Mouse (Mus musculus) bone marrow, adult 2 months (tissue): Measurements from ENCODE around the gene Tmem107. TPM values are rescaled to one million over a fixed set of nuclear protein-coding genes. Genes with fewer than 3 reads are reported as not detected.

Experiments
- H3K27ac ChIP-seq: fragments of 200-500 bp; 2 replicates; pipeline ENCODE4 v1.5.1; 2012; ENCODE audit warnings: low read depth, mild to moderate bottlenecking, control low read depth, inconsistent platforms, low read length; ENCODE audit not compliant: control insufficient read depth, poor library complexity, insufficient read depth
- H3K4me1 ChIP-seq: fragments of 200-500 bp; 2 replicates; pipeline ENCODE4 v1.6.1; 2011; ENCODE audit warnings: low read length; ENCODE audit not compliant: control insufficient read depth, insufficient read depth
- H3K4me3 ChIP-seq: fragments of 200-500 bp; replicated peaks from 2 replicates; pipeline ENCODE3; 2011; ENCODE audit warnings: mild to moderate bottlenecking, low read depth, low read length, control low read depth; ENCODE audit not compliant: control insufficient read depth
- CTCF ChIP-seq: fragments of 200-500 bp; IDR thresholded peaks from 2 replicates; pipeline ENCODE4 v1.5.1; 2011; ENCODE audit warnings: low read length, control low read depth; ENCODE audit not compliant: control insufficient read depth, insufficient read depth
- POLR2A ChIP-seq: fragments of 200-500 bp; IDR thresholded peaks from 2 replicates; pipeline ENCODE4 v1.6.1; 2011; ENCODE audit warnings: low read depth, mild to moderate bottlenecking, control low read depth, low read length, borderline replicate concordance; ENCODE audit not compliant: control insufficient read depth
- WGBS: fragments of 180-500 bp; shearing (Covaris S2); methylation state at CpG from one replicate; pipeline ENCODE4 v1.1.7; 2018; 5-methylcytosine and 5-hydroxymethylcytosine counted together
- polyA plus RNA-seq: library from polyadenylated mRNA; stranded (reverse); fragments of >200 nt; gene quantifications from 2 replicates; pipeline ENCODE4 v1.2.4, GENCODE M21; 2011; ENCODE audit warnings: low replicate concordance; ENCODE audit not compliant: missing spikeins, insufficient read depth, insufficient read length

Gene Tmem107
- polyA plus RNA-seq, 1 experiment = 31.0 TPM

DNA sequence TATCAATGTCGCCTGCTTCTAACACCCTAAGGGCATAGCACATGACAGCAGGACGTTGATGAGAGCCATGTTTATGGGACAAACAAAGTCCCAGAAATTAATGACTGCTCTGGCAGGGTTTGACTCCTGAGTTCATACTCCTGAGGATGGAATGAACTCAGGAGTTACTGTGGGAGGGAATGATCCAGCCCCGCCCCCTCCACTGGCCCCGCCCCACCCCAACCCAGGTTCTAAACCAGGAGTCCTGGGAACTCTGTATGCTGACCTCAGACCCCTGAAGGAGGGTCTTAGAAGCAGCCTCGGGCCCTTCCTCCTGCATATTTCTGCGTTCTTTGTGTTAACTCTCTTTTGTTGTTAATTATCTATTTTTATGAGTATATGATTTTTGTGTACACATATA is 15.0 kb downstream of the Tmem107 start:
- Histone ChIP-seq H3K27ac (no peak overlapping the region), H3K4me1 (peaks cover 3% of the 10 kb centered on the region; the same call in 1 of the 2 replicates), H3K4me3 (no peak overlapping the region)
- no peak for TF ChIP-seq POLR2A
- no peak for TF ChIP-seq CTCF
- 70% methylated on average over 6 of the region's 6 CpGs for WGBS

DNA sequence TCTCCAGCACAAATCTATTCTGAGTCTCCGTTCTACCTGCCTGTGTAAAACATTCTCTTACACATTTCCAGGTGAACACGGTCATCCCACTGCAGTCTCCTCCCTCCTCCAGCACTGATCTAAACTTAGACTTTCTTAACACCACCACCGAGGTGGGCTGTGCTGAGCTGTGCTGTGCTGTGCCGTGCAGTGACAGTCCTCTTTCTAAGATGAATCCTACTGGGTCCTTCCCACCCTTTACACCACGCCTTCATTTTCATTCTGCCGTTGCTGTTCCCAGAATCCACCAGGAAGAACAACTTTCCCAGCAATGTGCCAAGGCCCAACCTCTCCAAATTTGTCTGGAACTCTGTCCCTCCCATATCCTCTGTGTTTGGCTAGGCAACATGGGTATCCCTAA is 15.8 kb downstream of the Tmem107 start:
- no peak for TF ChIP-seq POLR2A
- no peak for TF ChIP-seq CTCF
- Histone ChIP-seq H3K4me3 (no peak overlapping the region), H3K27ac (no peak overlapping the region), H3K4me1 (peaks cover 3% of the 10 kb centered on the region; the same call in 1 of the 2 replicates)
- WGBS = 80% methylated on average over 6 of the region's 6 CpGs

DNA sequence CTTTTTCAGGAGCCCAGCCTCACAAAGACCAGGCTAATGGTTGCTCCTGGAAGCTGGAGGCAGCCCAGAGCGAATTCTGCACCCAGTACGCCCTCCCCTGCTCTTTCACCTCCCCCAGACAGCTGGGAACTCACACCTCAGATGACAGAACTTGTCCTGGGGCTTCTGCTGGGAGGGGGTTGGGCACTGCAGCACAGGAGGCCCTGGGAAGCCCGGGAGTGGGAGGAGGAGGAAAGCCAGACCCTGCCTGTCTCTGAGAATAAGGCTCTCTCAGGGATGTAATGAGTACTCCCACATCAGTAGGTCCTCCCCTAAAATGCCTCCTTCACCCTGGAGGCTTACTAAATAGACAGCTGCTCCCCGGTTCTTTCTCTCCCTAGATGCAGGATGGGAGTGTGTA is 16.5 kb downstream of the Tmem107 start:
- Histone ChIP-seq H3K27ac (no peak overlapping the region), H3K4me1 (peaks cover 3% of the 10 kb centered on the region; the same call in 1 of the 2 replicates), H3K4me3 (no peak overlapping the region)
- WGBS = 80% methylated on average over 4 of the region's 4 CpGs
- TF ChIP-seq CTCF (no peak), POLR2A (no peak)

DNA sequence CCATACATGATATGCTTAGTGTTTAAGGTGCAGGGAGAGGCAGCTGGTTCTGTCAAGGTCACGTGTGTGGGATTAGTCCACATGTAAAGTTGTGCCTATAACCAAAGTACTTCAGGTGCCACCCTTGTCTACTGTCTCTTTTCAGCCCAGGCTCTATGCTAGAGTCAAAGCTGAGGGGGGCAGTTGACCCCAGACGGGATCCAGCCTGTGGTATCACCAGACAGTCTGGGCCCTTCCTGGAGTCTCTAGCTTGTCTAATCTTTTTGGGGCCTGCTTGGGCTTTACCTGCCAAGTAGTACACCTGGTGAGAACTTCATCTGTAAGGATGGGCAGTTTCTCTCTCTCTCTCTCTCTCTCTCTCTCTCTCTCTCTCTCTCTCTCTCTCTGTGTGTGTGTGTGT is 17.0 kb downstream of the Tmem107 start:
- peaks cover 3% of the 10 kb centered on the region; the same call in 1 of the 2 replicates for H3K4me1 ChIP-seq
- no peak overlapping the region for H3K27ac ChIP-seq
- WGBS = 76% methylated on average over 2 of the region's 2 CpGs
- TF ChIP-seq CTCF (no peak), POLR2A (no peak)
- no peak overlapping the region for H3K4me3 ChIP-seq

DNA sequence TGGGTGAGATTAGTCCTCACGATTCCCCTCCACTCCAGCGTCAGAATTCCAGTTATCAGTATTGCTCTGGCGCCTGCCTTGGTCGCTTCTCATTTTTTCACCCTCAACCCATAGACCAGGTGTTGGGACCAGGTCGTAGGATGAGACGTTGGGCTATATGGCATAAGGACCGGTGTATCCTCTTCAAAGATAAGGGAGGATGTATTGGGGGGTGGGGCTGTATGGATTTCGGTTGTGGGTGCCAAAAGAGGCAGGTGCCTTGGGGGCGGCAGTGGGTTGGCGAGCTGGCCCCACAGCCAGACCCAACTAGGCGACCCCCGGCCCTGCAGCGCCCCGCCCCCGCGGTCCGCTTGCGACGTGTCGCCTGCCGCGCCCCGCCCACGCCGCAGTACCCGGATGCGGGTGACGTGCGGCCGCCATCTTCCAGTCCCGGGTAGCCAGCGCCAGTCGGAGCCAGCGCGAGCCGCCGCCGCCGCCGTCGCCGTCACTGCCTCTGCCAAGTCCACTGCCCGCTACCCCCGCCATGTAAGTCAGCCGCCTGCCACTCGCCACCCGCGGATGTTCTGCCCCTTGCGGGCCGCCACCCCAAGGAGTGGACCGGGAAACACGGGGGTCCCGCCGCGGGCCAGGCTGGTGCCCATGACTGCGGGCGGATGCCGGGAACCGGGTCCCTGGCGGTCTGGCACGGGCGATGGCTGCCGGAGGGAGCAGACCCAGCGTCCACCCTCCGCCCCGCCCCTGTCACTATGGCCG is 17.7 kb downstream of the Tmem107 start, which contains the start of gene Vamp2:
Gene Vamp2 (plus strand): TSS at position 388 of the 753 bp plus-strand sequence.
- Histone ChIP-seq H3K4me3 (peak within 1 kb of the TSS; percentile 86), H3K27ac (peak within 1 kb of the TSS; percentile 97), H3K4me1 (peaks cover 3% of the 10 kb centered on the region; the same call in 1 of the 2 replicates)
- no peak for TF ChIP-seq CTCF
- TF ChIP-seq POLR2A = peak; percentile 65; the same call in 1 of the 2 replicates
- under 1% methylated on average over 67 of the region's 67 CpGs for WGBS

DNA sequence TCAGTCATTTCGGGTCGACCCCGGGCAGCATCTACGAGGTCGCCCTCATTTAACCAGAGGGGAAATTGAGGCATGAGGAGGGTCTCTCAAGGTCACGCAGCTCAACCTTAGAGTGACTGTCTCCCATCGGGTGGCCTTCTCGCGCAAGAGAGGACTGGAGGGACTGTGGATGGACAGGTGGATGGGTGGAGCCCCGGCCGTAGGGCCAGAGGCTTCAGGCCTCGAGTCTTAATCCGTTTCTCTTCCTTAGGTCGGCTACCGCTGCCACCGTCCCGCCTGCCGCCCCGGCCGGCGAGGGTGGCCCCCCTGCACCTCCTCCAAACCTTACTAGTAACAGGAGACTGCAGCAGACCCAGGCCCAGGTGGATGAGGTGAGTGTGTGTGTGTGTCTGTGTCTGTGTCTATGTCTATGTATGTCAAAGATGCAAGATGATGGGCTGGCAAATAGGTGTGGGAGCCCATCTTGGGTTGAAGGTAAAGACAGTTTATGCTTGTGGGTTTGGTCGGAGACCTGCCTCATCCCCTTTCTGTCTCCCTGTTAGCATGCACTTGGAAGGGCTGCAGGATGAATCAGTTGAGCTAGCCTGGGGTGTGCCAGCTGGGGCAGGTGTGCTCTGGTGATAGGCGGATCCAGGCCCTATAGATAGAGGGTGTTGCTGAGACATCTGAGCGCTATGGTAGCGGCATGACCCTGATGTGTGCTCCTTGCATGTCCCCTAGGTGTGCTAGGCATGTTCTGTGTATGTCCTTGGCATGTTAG is 18.4 kb downstream of the Tmem107 start:
- no peak for TF ChIP-seq CTCF
- Histone ChIP-seq H3K27ac (peak overlapping the region; percentile 97), H3K4me3 (peak overlapping the region; percentile 86), H3K4me1 (peaks cover 3% of the 10 kb centered on the region; the same call in 1 of the 2 replicates)
- 7% methylated on average over 25 of the region's 25 CpGs for WGBS

DNA sequence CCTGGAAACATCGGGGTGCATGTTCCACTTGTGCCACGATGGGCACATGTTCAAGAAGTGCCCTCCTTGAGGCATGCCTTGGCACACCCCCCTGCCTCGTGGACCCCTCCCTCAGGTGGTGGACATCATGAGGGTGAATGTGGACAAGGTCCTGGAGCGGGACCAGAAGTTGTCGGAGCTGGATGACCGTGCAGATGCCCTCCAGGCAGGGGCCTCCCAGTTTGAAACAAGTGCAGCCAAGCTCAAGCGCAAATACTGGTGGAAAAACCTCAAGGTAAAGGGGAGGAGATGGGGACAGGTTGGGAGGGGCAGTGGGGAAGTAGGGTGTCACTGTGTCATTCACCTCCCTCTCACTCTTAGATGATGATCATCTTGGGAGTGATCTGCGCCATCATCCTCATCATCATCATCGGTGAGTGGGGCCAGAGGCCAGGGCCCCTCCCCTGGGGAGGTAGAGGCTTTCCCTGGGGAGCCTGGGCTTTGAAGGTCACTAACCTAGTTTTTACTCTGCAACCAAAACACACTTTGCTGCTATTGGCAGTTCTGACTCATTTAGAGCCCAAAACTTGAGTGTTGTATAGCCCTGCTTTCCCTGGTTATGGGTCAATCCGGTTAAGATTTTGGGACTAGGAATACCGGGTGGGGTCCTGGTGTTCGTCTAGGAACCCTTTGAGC is 19.1 kb downstream of the Tmem107 start:
- no peak for TF ChIP-seq POLR2A
- TF ChIP-seq CTCF = no peak
- 86% methylated on average over 12 of the region's 12 CpGs for WGBS

DNA sequence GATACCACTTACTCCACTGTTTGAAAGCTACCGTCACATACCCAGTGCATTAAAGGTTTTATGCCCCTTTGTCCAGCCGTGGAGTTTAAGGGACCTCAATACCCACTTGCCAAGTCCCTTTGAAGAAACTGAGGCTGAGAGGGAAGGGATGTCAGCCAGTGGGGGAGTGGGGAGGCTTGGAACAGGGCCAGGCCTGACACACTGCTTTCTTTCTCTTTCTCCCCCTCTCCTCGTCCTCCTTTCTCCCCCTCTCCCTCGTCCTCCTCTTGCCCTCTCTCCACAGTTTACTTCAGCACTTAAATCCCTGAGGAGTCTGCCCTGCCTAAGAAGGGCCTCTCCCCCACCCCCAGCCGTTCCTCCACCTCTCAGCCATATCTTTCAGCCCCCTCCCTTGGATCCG is 19.8 kb downstream of the Tmem107 start:
- Histone ChIP-seq H3K4me1 (peaks cover 3% of the 10 kb centered on the region; the same call in 1 of the 2 replicates), H3K4me3 (no peak overlapping the region), H3K27ac (no peak overlapping the region; the same call in 1 of the 2 replicates)
- TF ChIP-seq CTCF = no peak
- TF ChIP-seq POLR2A = no peak
- WGBS = 82% methylated on average over 6 of the region's 6 CpGs

More for the DNA sequence above, 19.1 kb downstream of the Tmem107 start:
- no peak overlapping the region; the same call in 1 of the 2 replicates for H3K27ac ChIP-seq
- peak overlapping the region; percentile 86 for H3K4me3 ChIP-seq
- H3K4me1 ChIP-seq = peaks cover 3% of the 10 kb centered on the region; the same call in 1 of the 2 replicates
